Mouse (Mus musculus) layer of hippocampus, adult 9-11 months (tissue): ENCODE measurements around the gene Nanos2.

Source experiments
- DNase-seq: peaks from one replicate; pipeline ENCODE4 v3.0.0; 2022

The Nanos2 gene

DNA sequence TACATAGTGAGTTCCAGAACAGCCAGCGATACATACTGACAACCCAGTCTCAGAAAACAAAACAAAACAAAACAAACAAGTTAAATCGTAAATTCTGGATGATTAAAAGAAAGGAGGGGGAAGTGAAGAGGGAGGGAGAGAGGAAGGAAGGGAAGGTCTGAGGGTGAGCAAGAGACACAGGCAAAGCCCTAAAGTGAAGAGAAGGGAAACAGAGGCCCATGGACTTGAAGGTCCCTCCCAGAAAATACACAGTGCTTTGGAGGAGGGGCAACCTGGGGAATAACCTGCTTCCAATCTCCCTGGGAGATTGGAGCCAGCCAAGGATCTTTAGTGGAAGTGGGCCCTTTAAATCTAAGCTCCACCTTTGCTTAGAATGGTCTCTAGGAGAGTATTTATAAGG, at the start of gene Nanos2:
Nanos2 (plus strand) TSS at position 301 of the 400 bp plus-strand sequence.
- DNase-seq = no peak

- peak; percentile 49 for DNase-seq
These were observed 44.8 kb upstream of the Nanos2 start for GRCm38 (mm10) chr7:18942376-18942775.

DNA sequence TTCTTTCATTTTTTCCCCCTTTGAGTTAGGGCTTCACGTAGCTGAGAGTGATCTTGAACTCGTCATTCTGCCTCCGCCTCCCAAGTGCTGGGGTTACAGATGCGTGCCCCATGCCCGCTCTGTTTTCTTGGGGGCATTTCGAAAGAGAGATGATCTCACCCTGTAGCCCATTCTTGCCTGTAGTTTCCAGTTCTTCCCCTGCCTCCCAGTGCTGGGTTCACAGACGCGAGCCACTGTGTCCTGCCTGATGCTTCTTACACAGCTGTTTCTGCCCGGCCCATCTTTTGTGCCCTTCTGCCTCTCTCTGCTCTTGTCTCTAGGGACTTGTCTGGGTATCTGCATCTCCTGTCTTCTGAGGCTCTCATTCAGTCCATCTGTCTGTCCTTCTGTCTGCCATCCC, 44.4 kb upstream of the Nanos2 start:
- no peak for DNase-seq

DNA sequence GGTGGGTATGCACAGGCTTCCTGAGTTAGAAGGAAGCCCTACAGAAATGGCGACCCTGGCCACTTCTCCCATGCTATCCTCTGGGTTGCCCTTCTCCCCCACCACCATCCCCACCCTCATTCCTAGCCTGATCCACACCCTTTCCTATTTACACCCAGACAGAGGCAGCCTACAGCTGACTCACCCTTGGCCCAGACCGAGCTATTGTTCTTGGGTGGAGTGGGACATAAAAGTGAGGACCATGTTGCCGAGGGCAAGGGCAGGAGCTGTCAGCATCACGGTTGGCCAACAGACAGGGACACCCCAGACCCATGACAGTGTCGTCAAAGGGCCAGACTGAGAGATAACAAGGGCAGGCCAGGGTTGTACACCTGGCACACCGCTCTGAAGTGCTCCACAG, 39.0 kb upstream of the Nanos2 start:
- DNase-seq = no peak

DNA sequence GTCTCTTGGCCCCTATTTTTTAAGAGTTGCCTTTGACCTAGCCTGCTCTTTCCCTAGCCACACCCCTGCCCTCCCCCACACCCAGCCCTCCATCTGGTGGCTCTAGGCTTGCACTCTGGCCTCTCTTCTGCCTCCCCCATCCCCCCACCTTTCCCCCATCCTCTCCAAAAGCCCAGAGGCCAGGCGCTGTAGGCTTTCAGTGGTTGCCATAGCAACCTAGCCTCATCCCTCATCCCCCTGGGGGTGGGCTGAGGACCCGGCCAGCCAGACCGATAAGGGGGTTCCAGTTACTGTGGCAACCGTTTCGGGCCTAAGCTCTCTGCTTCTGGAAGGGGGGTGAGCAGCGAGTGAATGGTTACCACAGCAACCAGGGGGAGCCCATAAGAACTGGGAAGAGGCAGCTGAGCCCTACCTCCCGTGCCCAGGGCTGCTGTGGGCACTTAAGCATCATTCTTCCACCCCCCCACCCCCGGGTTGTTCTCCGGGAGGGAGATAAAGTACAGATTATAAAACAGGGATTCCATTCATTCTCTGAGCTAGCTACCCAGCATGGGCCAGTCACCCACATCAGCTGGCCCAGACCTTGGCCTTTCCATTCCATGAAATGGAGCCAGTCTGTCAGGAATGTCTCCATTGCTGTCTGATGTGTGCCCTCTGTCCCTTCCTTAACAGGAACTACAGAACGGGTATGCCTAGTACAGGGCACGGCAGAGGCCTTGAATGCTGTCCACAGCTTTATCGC, 37.2 kb upstream of the Nanos2 start:
- DNase-seq = peak; percentile 45

- DNase-seq = no peak
These were observed 36.5 kb upstream of the Nanos2 start for GRCm38 (mm10) chr7:18950523-18951315.

GRCm38 (mm10) chr7:18951397-18951796, 35.8 kb upstream of the Nanos2 start:
- no peak for DNase-seq

DNA sequence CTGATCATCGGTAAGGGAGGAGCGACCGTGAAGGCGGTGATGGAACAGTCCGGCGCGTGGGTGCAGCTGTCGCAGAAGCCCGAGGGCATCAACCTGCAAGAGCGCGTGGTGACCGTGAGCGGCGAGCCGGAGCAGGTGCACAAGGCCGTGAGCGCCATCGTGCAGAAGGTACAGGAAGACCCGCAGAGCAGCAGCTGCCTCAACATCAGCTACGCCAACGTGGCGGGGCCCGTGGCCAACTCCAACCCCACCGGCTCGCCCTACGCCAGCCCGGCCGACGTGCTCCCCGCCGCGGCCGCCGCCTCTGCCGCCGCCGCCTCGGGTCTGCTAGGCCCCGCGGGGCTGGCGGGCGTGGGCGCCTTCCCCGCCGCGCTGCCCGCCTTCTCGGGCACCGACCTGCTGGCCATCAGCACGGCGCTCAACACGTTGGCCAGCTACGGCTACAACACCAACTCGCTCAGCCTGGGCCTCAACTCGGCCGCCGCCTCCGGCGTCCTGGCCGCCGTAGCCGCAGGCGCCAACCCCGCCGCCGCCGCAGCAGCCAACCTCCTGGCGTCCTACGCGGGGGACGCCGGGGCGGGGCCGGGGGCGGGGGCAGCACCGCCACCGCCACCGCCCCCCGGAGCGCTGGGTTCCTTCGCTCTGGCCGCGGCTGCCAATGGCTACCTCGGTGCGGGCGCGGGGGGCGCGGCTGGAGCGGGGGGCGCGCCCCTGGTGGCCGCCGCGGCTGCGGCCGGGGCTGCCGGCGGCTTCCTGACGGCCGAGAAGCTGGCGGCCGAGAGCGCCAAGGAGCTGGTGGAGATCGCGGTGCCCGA, 29.4 kb upstream of the Nanos2 start:
- peak; percentile 58 for DNase-seq

DNA sequence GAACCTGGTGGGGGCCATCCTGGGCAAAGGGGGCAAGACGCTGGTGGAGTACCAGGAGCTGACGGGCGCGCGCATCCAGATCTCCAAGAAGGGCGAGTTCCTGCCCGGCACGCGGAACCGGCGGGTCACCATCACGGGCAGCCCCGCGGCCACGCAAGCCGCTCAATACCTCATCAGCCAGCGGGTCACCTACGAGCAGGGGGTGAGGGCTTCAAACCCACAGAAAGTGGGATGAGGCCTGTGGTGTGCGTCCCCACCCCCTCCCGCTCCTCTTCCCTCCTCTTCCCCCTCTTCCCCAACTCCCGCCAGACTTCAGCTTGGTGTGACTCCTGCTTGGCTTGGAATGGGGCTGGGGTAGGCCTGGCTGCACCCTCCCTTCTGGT, 28.8 kb upstream of the Nanos2 start:
- no peak for DNase-seq

DNA sequence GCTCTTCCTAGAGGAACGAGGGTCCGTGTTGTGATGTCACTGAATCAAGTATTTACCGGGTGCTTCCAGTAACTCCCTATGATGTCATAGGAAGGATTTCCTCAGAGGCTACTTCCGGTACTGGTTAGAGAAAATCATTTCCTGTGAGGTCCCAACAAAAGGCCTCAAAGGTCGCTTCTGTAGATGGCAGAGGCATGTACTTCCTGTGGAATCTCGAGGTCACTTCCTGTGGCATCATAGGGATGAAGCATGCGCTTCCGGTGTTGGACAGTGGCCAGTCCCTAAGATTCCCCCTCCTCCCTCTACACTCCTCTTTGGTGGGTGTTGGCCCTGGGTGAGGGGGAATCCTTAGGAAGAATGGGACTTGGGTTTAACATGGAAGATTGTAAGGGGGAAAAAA, 27.8 kb upstream of the Nanos2 start:
- no peak for DNase-seq

GRCm38 (mm10) chr7:18962171-18962792, 24.9 kb upstream of the Nanos2 start:
- no peak for DNase-seq

DNA sequence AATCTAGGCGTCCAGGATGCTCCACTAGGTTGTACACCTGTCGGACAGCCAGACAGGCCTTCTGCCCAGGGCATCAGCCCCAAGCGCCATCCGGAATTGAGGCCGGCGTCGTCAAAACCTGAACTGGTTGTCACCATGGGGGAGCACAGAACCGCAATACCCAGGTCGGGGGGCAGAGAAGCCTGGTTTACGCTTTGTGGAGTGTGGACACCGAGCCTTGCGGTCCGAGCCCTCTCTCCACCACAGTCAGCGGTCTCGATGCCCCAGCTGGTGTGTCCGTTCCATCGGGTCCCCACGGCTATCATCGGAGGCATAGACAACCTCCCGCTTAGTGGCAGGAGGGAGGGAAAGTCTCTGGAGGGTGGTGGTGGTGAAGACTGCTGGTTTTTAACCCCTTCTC, 24.4 kb upstream of the Nanos2 start:
- DNase-seq = no peak

DNA sequence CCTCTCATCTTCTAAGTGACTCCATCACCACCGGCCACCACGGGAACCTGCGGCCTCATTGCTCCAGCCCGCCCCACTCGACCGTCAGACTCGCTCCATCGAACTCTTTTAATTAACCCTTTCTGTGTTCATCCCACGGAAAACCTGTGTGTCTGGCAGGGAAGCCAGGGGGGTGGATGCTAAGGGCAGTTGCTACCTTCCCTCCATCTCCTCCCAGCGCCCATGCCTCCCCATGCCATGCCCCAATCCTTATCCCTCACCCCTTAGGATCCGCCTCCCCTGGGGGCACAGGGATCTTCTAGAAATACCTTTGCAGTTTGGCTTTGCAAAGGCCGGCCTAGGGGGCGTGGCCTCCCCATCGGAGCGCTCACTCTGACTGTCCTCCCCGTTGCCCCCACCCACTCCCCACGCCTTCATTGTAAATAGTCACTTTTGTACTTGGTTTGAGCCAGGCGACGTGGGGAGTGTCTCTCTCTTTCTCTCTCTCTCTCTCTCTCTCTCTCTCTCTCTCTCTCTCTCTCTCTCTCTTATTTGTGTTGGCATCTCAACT, 23.8 kb upstream of the Nanos2 start:
- no peak for DNase-seq

GRCm38 (mm10) chr7:18965312-18965711, 21.9 kb upstream of the Nanos2 start:
- DNase-seq = peak; percentile 55

DNA sequence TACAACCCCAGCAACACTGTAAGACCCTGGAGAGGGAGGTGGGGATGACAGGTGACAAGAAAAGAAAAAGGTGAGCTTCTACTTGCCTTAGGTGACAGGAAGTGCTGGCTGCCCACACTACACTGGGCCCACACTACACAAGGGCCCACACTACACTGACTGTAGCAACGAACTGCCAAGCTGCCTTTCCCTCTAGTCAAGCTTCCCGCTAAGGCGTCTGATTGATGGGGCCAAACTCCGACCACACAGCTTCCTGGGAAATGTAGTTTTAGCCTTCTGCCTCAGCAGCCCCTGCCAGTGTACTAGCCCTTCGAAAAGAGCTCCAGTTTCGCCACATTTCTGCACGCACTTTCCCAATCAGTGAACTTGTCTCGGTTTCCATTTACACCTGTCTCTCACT, 19.6 kb upstream of the Nanos2 start:
- no peak for DNase-seq

DNA sequence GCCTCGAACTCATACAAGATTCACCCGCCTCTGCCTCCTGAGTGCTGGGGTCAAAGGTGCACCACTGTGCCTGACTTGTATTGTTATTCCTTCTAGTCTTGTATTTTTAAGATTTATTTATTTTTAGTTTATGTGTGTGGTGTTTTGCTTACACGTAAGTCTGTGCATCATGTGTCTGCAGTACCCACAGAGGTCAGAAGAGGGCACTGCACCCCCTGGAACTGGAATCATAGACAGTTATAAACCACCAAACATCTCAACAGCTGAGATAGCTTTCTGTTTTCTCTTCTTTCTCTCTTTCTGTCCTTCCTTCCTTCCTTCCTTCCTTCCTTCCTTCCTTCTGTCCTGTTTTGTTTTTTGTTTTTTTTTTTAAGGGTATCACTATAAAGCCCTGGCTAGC, 16.2 kb upstream of the Nanos2 start:
- no peak for DNase-seq

- DNase-seq = peak; percentile 79
These were observed 8.8 kb upstream of the Nanos2 start for GRCm38 (mm10) chr7:18978381-18978780.

DNA sequence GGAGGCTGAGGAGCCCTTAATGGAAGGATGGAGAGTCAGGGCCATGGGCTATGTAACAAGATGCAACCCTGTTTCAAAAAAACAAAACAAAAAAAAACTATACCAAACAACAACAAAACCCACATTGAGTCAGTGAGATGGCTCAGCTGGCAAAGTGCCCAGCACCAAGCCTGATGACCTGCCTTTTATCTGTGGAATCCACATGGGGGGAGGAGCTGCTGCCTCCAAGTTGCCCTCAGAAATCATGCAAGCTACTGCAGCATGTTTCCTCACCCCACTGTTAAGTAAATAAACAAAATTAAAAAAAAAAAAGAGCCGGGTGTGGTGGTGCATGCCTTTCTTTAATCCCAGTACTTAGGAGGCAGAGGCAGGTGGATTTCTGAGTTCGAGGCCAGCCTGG, 697 bp upstream of the Nanos2 start:
- no peak for DNase-seq

GRCm38 (mm10) chr7:18987747-18988146, 547 bp downstream of the Nanos2 start:
- no peak for DNase-seq

GRCm38 (mm10) chr7:18988780-18989179, 1.6 kb downstream of the Nanos2 start:
- no peak for DNase-seq

DNA sequence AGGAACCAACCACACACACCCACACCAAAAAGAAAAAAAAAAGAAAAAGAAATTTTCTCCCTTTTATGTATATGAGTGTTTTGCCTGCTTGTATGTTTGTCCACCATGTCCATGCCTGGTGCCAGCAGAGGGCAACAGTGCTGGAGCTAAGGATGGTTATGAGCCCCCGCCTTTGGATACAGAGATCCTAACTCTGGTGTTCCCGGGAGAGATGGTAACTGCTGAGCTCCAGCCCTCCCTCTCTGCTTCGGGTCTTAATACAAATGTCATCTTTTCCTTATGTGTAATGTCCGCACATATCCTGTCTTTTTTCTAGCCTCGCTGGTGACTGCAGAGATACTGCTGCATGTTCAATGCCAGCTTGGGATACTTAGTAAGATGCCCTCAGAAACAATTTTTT, 2.8 kb downstream of the Nanos2 start:
- DNase-seq = peak; percentile 52

DNA sequence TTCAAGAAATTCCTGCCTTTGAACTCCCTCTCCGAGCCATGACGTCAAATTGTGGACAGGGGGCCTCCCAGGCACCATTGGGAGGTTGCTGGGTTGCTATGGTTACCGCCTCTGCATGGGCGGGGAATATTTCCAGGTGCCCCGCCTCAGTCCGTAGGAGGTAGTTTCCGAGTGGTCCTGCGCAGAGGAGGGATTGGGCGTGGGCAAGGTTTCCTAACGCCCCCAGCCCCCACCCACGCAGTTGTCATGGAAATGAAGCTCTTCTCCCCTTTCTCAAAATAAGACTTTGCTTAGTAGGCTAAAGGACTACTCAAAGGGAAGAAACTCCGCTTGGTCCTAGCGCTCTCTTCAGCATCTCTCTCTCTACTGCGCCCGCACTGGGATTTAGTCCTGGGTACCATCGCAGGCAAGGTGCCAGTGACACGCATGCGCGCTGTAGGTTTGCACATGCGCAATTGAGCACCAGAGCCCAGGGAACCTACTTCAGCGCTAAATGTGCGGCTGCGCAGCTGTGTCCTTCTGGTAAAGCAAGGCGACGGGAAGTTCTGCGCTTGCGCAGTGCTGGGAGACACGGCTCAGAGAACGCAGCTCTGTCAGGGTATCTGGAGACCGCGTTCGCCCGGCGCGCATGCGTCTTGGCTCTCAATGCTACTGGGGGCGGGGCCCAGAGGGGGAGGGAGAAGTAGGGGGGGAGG, 3.5 kb downstream of the Nanos2 start, which contains the start of gene Mypop:
Mypop (plus strand) TSS at position 645 of the 695 bp plus-strand sequence.
- DNase-seq = peak; percentile 100
